Mouse (Mus musculus) activated CD4-positive, CD25-positive, alpha-beta regulatory T cell (primary cell): ENCODE results near the gene Vmn2r62. TPM values are rescaled to one million over a fixed set of nuclear protein-coding genes. Genes with fewer than 3 reads are reported as not detected.

Source experiments
- polyA plus RNA-seq, 2 experiments: library from polyadenylated mRNA; unstranded; fragments of 100-300 nt; shearing (Covaris generic); gene quantifications; one replicate each; pipeline ENCODE4 v1.2.1; 2017

Gene Vmn2r62
- polyA plus RNA-seq = under 1 TPM in 1 of 2 experiments, not detected in 1; 0.06 TPM

DNA sequence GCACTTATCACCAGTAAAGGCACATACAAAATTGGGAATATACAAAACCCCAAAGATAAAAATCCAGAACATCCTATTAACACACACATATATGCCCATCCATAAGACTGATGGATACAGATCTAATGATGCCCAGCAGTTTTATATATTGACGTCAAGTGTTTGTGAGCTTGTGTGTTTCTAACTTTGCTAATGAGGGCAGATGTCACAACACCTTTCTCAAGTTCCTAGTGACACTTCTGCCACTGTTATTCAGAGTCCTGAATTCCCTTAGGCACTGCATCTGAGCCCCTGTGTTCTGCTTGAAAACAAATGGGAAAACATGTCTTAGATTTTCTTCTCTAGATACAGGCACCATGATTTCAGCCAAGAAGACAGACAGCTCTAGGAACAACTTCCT, at the start of gene Vmn2r62:
Vmn2r62 (minus strand) TSS at position 101 of the 400 bp plus-strand sequence.

GRCm38 (mm10) chr7:42726917-42727316, 66.4 kb downstream of the Vmn2r62 start, which contains the start of gene Gm17067:
Gm17067 (minus strand) TSS chr7:42727017.

Other genes with a start within 250 kb of the Vmn2r62 start
- gene Gm21028, start 214.9 kb downstream of the Vmn2r62 start, polyA plus RNA-seq = not detected
- not detected for gene Zfp977, start 201.0 kb downstream of the Vmn2r62 start, polyA plus RNA-seq
- under 1 TPM in 1 of 2 experiments, not detected in 1; 0.39 TPM for gene Zfp976, start 150.9 kb downstream of the Vmn2r62 start, polyA plus RNA-seq
- gene Zfp975, start 100.8 kb downstream of the Vmn2r62 start, polyA plus RNA-seq = 1 to 10 TPM; 2.0 to 2.6 TPM
- gene Gm17067, start 66.5 kb downstream of the Vmn2r62 start, polyA plus RNA-seq = under 1 TPM in 1 of 2 experiments, not detected in 1; 0.16 TPM
- gene Gm2381, start 73.7 kb upstream of the Vmn2r62 start, polyA plus RNA-seq = not detected
- gene Vmn2r63, start 140.3 kb upstream of the Vmn2r62 start, polyA plus RNA-seq = under 1 TPM; 0.04 to 0.12 TPM
- under 1 TPM in 1 of 2 experiments, not detected in 1; 0.14 TPM for gene Gm9268, start 225.2 kb upstream of the Vmn2r62 start, polyA plus RNA-seq